Mouse (Mus musculus): ENCODE data around the gene Pdcd6ip.
"Not testable (repeated sequence)": the region's sequence is repeated elsewhere in the genome, so short reads cannot be mapped to it uniquely, and the experiment has no call there.

Gene Pdcd6ip

GRCm38 (mm10) chr9:113701441-113702160 lies 6.5 kb downstream of the Pdcd6ip start:
- no peak for DNase-seq

- DNase-seq: no peak
These were observed 20.6 kb downstream of the Pdcd6ip start for GRCm38 (mm10) chr9:113687461-113687860.

- DNase-seq: no peak
These were observed 34.3 kb downstream of the Pdcd6ip start for GRCm38 (mm10) chr9:113673721-113674120.

- no peak for DNase-seq
These were observed 35.7 kb downstream of the Pdcd6ip start for GRCm38 (mm10) chr9:113672352-113672751.

GRCm38 (mm10) chr9:113670857-113671106 lies 37.3 kb downstream of the Pdcd6ip start:
- DNase-seq: no peak

GRCm38 (mm10) chr9:113670105-113670856 lies 37.8 kb downstream of the Pdcd6ip start:
- no peak for DNase-seq

GRCm38 (mm10) chr9:113663476-113663875 lies 44.6 kb downstream of the Pdcd6ip start:
- no peak for DNase-seq

- DNase-seq: no peak
These were observed 50.2 kb downstream of the Pdcd6ip start for GRCm38 (mm10) chr9:113657837-113658236.

GRCm38 (mm10) chr9:113653571-113653970 lies 54.5 kb downstream of the Pdcd6ip start:
- no peak for DNase-seq

GRCm38 (mm10) chr9:113650787-113651186 lies 57.3 kb downstream of the Pdcd6ip start:
- no peak for DNase-seq

- DNase-seq: not testable (repeated sequence)
These were observed 58.8 kb downstream of the Pdcd6ip start for GRCm38 (mm10) chr9:113649211-113649610.

- no peak for DNase-seq
These were observed 62.3 kb downstream of the Pdcd6ip start for GRCm38 (mm10) chr9:113645837-113646169.

GRCm38 (mm10) chr9:113645153-113645836 lies 62.8 kb downstream of the Pdcd6ip start:
- DNase-seq: peak; percentile 69

GRCm38 (mm10) chr9:113644701-113645100 lies 63.4 kb downstream of the Pdcd6ip start:
- no peak for DNase-seq

GRCm38 (mm10) chr9:113644076-113644475 lies 64.0 kb downstream of the Pdcd6ip start:
- no peak for DNase-seq

- no peak for DNase-seq
These were observed 64.4 kb downstream of the Pdcd6ip start for GRCm38 (mm10) chr9:113643669-113644068.

GRCm38 (mm10) chr9:113634986-113635385 lies 73.1 kb downstream of the Pdcd6ip start:
- no peak for DNase-seq

GRCm38 (mm10) chr9:113633168-113633744 lies 74.8 kb downstream of the Pdcd6ip start:
- no peak for DNase-seq

GRCm38 (mm10) chr9:113632350-113633043 lies 75.6 kb downstream of the Pdcd6ip start:
- DNase-seq: no peak

GRCm38 (mm10) chr9:113629632-113630031 lies 78.4 kb downstream of the Pdcd6ip start:
- DNase-seq: peak; percentile 35

- no peak for DNase-seq
These were observed 78.9 kb downstream of the Pdcd6ip start for GRCm38 (mm10) chr9:113629191-113629590.

- DNase-seq: no peak
These were observed 79.3 kb downstream of the Pdcd6ip start for GRCm38 (mm10) chr9:113628780-113629179.

GRCm38 (mm10) chr9:113626730-113627129 lies 81.3 kb downstream of the Pdcd6ip start:
- no peak for DNase-seq
